Mouse (Mus musculus) Patski (cell line): ENCODE measurements around the gene Wfdc8. TPM values are rescaled to one million over a fixed set of nuclear protein-coding genes. Genes with fewer than 3 reads are reported as not detected.
"Not testable (repeated sequence)": the region's sequence is repeated elsewhere in the genome, so short reads cannot be mapped to it uniquely, and the experiment has no call there.

ENCODE experiments used
- ATAC-seq: fragments of 100-300 bp; one replicate; pipeline ENCODE4 v1.8.0; 2021
- CTCF ChIA-PET: fragments of 350-600 bp; sonication (Branson Sonifier 250); formaldehyde crosslinking; loops from one replicate; lab custom pipeline; 2022; ENCODE audit warnings: inconsistent platforms; lab: Charles Lee
- POLR2A ChIA-PET: fragments of 350-600 bp; sonication (Branson Sonifier 250); formaldehyde crosslinking; loops from one replicate; lab custom pipeline; 2022; ENCODE audit warnings: antibody characterized with exemption, inconsistent platforms; lab: Charles Lee
- DNase-seq: peaks from one replicate; pipeline ENCODE4 v3.0.0-alpha.2; 2011; ENCODE audit warnings: low read depth, low spot score
- H3K27me3 ChIP-seq: fragments of 371-371 bp; one replicate; pipeline ENCODE4 v1.5.1; 2021
- CTCF ChIP-seq: fragments of 100-300 bp; IDR thresholded peaks from one replicate; pipeline ENCODE4 v1.5.1; 2021
- in situ Hi-C: fragments of 300-500 bp; cut with MboI; formaldehyde crosslinking; loops from 3 replicates; pipeline ENCODE4 v1.11.1; 2018; ENCODE audit warnings: low pct_unique_long_range_greater_than_20kb, mixed read lengths
- polyA plus RNA-seq: library from polyadenylated mRNA; unstranded; gene quantifications from one replicate; pipeline ENCODE4 v1.2.3, GENCODE M21; 2021

Gene Wfdc8
- polyA plus RNA-seq, 1 experiment from 2014 or later: not detected

DNA sequence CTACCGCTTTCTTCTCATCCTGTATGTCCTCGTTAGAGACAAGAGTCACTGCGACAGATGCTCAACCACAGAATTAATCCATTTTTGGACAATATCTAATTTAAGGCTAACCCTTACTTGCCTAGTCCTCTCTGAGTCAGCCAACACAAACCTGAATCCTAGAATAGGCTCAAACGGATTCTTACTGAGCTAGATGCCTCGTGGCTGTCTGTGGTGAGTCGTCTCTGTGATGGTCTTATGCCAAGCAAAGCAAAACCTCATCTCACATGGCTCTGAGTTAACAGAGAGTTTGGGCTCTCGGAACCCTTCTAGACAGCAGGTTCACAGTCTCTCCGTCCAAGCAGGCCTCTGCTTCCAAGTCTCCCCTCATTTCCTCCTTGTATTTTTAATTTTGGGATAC lies 9.0 kb downstream of the Wfdc8 start:
- CTCF ChIA-PET: interaction anchor here (1.0 kb wide), 1 partner anchor 11 kb away, joined by 3 read pairs; the partner anchor contains the start of gene Eppin
- DNase-seq (no peak), ATAC-seq (no peak)
- POLR2A ChIA-PET: no interaction called here
- no peaks in the 10 kb centered on the region for H3K27me3 ChIP-seq
- in situ Hi-C loops: no loop called here
- no peak for TF ChIP-seq CTCF

DNA sequence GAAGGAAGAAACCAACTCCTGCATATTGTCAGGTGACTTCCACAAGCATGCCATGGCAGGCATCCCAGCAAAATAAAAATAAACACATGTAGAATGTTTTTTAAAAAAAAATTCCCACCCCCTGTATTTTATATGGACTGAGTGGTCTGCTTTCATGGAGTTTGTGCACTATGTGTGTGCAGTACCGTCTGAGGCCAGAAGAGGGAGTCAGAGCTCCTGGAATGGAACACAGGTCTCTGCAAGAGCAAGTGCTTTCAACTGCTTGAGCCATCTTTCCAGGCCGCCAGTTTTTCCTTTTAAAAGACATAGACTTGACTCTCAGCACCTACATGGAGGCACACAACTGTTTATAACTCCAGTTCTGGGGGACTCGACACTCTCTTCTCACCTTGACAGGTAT lies 9.9 kb downstream of the Wfdc8 start:
- no peak for ATAC-seq
- CTCF ChIA-PET: interaction anchor here (1.0 kb wide), 1 partner anchor 10 kb away, joined by 3 read pairs; the partner anchor contains the start of gene Eppin

DNA sequence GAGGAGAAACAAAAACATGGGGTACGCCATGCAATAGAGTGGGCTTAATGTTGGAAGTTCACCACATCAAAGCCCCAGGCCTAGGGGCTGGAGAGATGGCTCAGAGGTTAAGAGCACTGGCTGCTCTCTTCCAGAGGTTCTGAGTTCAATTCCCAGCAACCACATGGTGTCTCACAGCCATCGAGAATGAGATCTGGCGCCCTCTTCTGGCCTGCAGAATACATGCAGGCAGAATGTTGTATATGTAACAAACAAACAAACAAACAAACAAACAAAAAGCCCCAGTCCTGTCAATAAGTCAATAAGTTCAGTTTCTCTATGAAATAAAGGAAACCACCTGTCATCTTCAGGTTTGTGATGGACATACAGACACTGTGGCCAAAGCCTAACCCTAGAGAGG lies 13.2 kb downstream of the Wfdc8 start:
- in situ Hi-C loops: no loop called here
- CTCF ChIA-PET: no interaction called here
- H3K27me3 ChIP-seq: peaks cover 2% of the 10 kb centered on the region
- POLR2A ChIA-PET: no interaction called here
- DNase-seq (no peak), ATAC-seq (no peak)
- peak; percentile 35 for TF ChIP-seq CTCF

More for the DNA sequence above, 9.9 kb downstream of the Wfdc8 start:
- DNase-seq: no peak
- TF ChIP-seq CTCF: no peak
- POLR2A ChIA-PET: no interaction called here
- in situ Hi-C loops: no loop called here
- H3K27me3 ChIP-seq: no peaks in the 10 kb centered on the region

DNA sequence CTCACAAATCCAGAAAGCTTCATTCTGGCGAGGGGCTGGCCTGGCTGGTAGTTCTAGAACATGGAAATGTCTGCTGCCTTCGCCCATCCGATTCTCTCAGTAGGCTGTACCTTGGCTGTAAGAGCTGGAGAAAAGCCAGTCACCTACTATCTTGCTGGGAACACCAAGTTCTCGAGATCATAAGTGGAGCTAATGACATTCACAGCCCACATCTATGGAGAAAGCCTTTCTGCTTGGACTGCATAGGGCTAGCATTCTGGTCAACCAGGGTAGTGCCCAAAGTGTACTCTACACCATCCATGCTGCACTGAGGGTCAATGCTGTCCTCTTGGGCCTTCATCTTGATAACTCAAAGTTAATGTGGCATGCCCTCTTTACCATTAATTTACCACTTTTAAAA lies 19.9 kb downstream of the Wfdc8 start, which contains the start of gene Eppin:
Gene Eppin (minus strand): TSS at position 101 of the 400 bp plus-strand sequence.
- peaks cover 16% of the 10 kb centered on the region for H3K27me3 ChIP-seq
- ATAC-seq (no peak), DNase-seq (no peak)
- POLR2A ChIA-PET: no interaction called here
- in situ Hi-C loops: loop anchor here (5.0 kb wide), 1 partner anchor 129 kb away; no protein-coding TSS in a partner anchor
- TF ChIP-seq CTCF: no peak
- CTCF ChIA-PET: interaction anchor here (0.7 to 2.5 kb wide), 4 partner anchors 8 to 133 kb away, joined by 3 to 26 read pairs (median 4); no protein-coding TSS in a partner anchor

DNA sequence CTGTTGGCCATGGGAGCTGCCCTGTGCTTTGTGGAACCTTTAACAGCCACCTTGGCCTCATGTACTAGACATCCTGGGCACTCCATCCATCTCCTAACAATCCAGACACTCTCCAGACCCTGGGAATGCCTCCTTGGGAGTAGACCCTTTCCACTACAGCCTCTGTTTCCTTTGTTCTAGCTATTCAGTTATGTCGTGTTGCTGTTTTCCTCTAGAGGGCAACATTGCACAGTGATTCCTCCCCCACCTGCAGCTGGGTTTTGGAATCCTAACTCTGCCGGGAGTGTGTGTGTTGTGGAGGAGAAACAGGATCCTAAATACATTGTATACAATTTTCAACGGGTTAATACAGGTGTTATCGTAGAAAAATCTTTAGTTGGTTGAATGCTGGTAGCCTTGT lies 21.4 kb downstream of the Wfdc8 start:
- CTCF ChIA-PET: interaction anchor here (0.9 to 2.5 kb wide), 8 partner anchors 14 to 134 kb away, joined by 3 to 26 read pairs (median 3); partner anchors contain the start of genes Spint4 and Wfdc13

DNA sequence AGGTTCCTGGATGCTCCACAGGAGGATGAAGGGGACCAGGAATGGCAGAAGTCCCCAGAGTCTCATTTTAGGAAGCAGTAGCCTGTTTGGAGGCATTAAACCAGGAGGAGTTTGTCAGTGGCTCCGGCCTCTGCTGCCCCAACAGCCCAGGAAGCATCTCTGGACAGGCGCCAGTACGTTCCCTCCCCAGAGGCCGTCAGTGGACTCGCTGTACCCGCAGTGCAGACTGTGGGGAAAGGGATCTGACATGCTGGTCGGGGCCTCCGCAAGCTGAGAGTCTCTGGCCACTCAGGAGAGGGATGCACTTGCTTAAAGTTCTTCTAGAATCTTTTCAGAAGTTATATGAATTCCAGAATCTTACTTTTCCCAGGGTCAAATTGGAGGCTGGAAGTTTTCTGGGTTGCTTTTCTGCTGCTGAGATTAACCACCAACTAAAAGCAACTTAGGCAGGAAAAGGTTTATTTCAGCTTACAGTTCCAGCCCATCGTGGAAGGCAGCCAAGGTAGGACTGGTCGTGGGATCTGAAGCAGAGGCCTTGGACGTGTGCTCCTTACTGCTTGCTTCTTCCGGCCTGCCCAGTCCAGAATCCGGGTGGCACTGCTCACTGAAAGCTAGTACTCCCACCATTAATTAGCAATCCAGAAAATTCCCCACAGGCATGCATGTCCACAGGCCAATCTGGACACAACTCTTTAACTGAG lies 28.3 kb downstream of the Wfdc8 start, which contains the start of gene Wfdc6a:
Gene Wfdc6a (minus strand): TSS at position 423 of the 701 bp plus-strand sequence.
- in situ Hi-C loops, H3K27me3 ChIP-seq, CTCF ChIA-PET, DNase-seq, ATAC-seq, POLR2A ChIA-PET: not testable (repeated sequence)

More for the DNA sequence above, 21.4 kb downstream of the Wfdc8 start:
- POLR2A ChIA-PET: interaction anchor here (1.3 kb wide), 1 partner anchor 133 kb away, joined by 4 read pairs; no protein-coding TSS in a partner anchor
- ATAC-seq (no peak), DNase-seq (no peak)
- peak; percentile 65 for TF ChIP-seq CTCF
- H3K27me3 ChIP-seq: peaks cover 16% of the 10 kb centered on the region
- in situ Hi-C loops: loop anchor here (5.0 kb wide), 1 partner anchor 130 kb away; no protein-coding TSS in a partner anchor

DNA sequence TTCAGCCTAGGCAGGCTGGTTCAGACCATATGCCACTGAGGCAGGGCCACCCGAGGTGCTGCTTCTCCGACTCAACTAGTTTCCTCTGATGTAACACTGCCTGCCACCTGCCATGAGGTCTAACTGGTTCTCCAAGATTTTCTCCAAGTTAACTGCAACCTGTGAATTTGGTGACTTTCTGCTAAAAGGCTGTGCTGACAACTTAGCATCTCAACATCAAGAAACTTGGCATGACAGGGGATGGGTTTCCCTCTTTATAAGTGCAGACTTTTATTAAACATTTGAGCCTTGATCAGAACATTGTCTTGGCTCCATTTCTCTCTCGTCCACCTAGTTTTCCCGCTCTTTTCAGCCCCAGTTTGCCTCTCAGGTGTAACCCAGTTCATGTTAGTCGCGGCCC lies 40.1 kb downstream of the Wfdc8 start, which contains the start of gene Spint3:
Gene Spint3 (minus strand): TSS at position 101 of the 400 bp plus-strand sequence.
- CTCF ChIA-PET, in situ Hi-C loops, H3K27me3 ChIP-seq, DNase-seq, POLR2A ChIA-PET, ATAC-seq: not testable (repeated sequence)

DNA sequence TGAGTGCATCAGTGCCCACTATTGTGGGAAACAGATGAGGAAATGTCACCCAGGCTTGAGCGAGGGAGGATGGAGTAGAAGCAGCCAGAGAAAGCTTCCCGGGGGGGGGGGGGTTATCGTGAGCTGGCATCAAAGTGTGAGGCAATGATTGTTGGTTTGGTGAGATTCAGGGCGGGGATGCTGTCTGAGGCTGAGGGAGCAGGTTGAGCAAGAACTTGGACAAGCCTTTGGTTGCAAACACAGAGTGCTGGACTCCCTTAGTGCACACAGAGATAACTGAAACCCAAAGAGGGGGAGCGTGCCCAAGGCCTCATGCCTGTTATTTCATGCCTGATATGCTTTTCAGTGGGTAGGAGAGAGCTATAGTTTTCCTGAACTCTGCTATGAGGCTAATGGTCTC lies 46.0 kb downstream of the Wfdc8 start:
- DNase-seq: no peak
- no peak for ATAC-seq
- CTCF ChIA-PET: interaction anchor here (0.6 to 1.2 kb wide), 2 partner anchors 17 to 46 kb away, joined by 3 read pairs; no protein-coding TSS in a partner anchor
- in situ Hi-C loops: no loop called here
- POLR2A ChIA-PET: no interaction called here
- no peaks in the 10 kb centered on the region for H3K27me3 ChIP-seq
- no peak for TF ChIP-seq CTCF

DNA sequence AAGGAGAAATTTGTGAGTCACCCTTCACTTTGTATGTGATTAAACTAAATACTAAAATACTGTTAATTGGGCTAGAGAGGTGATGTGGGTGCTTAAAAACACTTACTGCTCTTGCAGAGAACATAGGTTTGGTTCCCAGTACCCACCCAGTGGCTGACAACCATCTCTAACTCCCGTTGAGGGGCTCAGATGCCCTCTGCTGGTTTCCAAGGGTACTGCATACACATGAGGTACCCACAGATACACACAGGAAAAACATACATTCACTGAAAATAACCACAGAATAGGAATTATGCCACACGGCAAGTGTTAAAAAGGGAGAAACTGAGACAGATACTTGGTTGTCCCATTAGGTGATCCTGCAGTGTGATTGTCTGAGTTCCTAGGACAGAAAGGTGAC lies 46.4 kb downstream of the Wfdc8 start:
- TF ChIP-seq CTCF: peak; percentile 52
- in situ Hi-C loops: no loop called here
- no peaks in the 10 kb centered on the region for H3K27me3 ChIP-seq
- ChIA-PET POLR2A (no interaction called here), CTCF (interaction anchor here (0.6 to 1.2 kb wide), 2 partner anchors 16 to 46 kb away, joined by 3 read pairs; no protein-coding TSS in a partner anchor)
- DNase-seq: no peak
- no peak for ATAC-seq

DNA sequence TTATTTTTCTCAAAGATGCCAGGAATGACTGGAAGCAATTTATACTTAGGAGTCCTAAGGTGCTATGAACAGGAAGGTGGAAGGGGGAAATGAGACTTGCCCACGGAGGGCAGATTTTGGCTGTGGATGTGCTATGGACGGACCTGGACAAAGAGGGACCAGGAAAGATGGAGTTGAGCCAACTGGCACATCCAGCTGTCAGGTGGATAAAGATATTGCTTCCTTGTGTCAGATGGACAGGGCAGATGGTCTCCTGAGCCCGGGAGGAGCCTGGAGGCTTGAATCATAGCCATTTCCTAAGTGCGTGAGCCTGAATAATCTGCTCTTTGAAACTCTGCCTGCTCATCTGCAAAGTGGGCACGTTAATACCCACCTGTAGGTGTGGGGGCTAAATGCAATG lies 49.1 kb downstream of the Wfdc8 start:
- no peak for TF ChIP-seq CTCF
- ChIA-PET CTCF (interaction anchor here (0.8 to 1.2 kb wide), 6 partner anchors 14 to 155 kb away, joined by 3 to 5 read pairs (median 3); no protein-coding TSS in a partner anchor), POLR2A (no interaction called here)
- DNase-seq: no peak
- H3K27me3 ChIP-seq: no peaks in the 10 kb centered on the region
- ATAC-seq: no peak
- in situ Hi-C loops: no loop called here
